Mouse (Mus musculus) ES-Bruce4 (cell line): ENCODE data around the gene Cdc37l1.

Experiments used
- CTCF ChIP-seq: IDR thresholded peaks from one replicate; pipeline ENCODE4 v1.8.1; 2011; ENCODE audit warnings: low read depth, low read length
- EP300 ChIP-seq: IDR thresholded peaks from 2 replicates; pipeline ENCODE4 v1.6.1; 2011; ENCODE audit warnings: low read depth, low read length; ENCODE audit not compliant: insufficient read depth
- POLR2A ChIP-seq: IDR thresholded peaks from one replicate; pipeline ENCODE4 v1.8.1; 2011; ENCODE audit warnings: low read length; ENCODE audit not compliant: insufficient read depth

GRCm38 (mm10) chr19:29024391-29024947, 34.3 kb downstream of the Cdc37l1 start:
- no peak for TF ChIP-seq CTCF
- TF ChIP-seq POLR2A, result no peak
- TF ChIP-seq EP300, result no peak
